Mouse (Mus musculus) adrenal gland, postnatal 4 days (tissue): ENCODE results near the gene Pdp2. TPM values are rescaled to one million over a fixed set of nuclear protein-coding genes. Genes with fewer than 3 reads are reported as not detected.
"Not testable (repeated sequence)": the region's sequence is repeated elsewhere in the genome, so short reads cannot be mapped to it uniquely, and the experiment has no call there.

Source experiments
- DNase-seq, 2 experiments: peaks; one replicate each; pipeline ENCODE4 v3.0.0; 2021 to 2022; ENCODE audit warnings: low spot score in 2 of 2, mixed read lengths in 2 of 2
- total RNA-seq, 2 experiments: library from RNA; stranded (reverse); gene quantifications; 2 replicates each; pipeline ENCODE4 v1.2.3; 2021

Pdp2 gene
- total RNA-seq, 2 experiments from 2014 or later = 17.0 to 17.6 TPM

DNA sequence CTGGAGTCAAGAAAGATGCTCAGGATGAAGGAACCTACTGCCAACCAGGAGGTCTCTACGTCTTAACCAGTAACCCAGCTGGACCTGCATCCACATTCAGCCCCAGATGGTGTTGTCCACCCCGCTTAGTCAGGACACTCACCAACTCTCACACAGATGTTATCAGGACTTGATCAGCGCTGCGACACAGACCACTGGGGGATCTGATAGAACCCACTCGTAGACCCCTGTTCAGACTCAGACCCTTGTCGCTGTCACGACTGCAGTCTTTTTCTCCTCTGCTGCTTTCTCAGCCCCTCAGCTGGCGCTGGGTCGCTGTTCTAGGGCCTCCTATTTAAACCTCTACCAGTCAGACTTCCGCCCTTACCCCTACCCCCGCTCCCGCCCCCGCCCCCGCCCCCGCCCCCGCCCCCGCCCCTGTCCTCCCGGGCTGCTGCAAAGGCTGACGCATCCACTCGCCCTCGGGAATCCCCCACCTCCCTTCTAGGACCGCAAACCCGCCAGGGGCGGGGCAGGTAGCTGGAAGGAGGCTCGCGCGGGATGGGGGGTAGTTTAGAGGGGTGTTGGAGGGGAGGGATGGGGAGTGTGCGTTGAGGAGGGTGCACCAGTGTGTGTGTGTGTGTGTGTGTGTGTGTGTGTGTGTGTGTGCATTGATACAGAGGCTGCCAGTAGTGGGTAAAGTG is 39.9 kb downstream of the Pdp2 start, which contains the start of gene Rrad:
TSS of gene Rrad (minus strand) at position 347 of the 683 bp plus-strand sequence.
- no peak for DNase-seq

DNA sequence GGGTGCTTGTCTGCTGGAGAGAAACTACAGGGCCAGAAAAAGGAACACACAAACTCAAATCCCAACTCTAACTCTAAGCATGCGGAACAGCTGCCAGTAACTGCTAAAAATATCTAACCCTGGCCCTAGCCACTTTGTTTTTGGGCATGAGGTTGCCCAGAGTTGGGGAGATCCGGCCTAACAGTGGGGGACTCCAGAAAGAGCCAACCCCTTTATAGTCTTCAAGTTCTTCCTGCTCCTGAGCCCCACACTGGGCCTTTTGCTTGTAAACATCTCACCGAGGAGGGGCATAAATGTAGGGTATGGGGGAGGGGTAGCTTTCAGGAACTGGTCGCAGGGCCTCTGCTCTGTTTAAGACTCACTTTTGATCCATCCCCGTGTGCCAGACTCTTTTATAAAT is 40.7 kb downstream of the Pdp2 start:
- DNase-seq = no peak

DNA sequence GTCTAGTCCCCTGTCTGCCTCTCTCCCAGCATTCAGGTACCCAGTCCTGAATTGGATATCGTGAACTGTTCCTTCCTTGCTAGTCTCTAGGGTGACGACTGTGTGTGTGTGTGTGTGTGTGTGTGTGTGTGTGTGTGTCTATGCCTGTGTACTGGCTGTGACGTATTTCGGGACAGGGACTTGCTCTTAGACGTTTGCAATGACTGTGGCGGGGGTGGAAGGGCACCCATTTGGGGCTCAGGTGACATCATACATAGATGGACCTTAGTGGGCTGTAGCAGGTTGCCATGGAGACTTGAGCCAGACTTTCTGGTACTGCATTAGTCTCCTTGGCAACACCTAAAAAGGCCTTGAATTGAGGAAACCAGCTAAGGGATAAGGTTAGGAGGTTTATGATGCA is 41.2 kb downstream of the Pdp2 start:
- no peak for DNase-seq

DNA sequence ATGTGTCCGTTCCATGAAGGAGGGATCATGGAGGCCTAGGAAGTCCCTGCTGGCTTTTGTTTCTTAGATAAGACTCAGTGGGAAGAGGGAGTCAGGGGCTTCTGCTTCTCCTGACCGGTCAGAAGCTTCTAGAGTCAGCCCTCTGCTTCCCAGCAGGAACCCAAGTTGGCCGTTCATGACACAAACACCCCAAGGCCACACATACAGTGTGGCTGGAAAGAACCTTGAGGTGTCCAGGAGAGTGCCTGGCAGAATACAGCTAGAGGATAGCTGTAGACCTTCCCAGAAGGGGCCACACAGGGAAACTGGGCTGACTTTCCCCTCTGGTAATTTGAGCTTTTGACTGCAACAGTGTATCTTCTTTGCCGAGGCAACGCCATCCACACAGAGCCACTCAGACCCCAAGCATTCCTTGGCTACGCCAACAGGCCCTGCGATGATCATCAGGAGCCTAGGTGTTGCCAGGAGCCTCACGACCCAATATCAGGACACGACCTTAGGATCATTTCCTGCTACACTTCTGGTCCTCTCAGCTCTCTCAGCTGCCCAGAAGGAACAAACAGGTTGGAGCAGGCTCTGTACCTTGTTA is 42.0 kb downstream of the Pdp2 start:
- DNase-seq = no peak

DNA sequence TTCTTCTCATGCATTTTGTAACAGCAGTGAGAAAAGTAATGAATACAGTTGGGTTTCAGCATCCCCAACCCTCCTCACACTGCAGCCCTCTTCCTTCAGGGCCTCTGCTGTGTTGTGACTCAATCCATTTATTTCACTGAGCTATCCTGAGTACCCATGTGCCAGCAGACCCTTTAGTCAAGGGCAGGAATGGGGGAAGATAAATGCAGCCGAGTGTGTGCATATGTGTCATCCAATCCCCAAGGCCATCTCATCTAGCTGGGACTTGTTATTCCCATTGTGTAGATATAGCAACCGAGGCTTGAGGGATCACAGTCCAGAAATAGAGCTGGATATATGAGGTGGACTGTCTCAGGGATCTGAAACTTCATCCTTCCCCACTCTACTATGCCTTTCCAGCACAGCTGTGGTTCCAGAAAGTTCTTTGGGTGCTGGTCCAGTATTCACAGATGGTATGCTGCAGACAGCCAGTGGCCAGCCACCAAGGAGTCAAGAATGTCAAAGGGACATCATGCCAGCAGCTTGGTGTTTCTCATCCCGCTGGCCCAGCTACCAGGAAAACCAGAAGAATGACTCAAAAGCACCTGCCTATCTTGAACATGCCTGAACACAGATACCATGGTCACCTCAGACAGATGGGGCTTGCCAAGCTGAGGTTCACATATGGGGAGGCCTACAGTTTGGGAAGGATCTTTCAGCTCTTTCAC is 43.9 kb downstream of the Pdp2 start:
- no peak for DNase-seq

DNA sequence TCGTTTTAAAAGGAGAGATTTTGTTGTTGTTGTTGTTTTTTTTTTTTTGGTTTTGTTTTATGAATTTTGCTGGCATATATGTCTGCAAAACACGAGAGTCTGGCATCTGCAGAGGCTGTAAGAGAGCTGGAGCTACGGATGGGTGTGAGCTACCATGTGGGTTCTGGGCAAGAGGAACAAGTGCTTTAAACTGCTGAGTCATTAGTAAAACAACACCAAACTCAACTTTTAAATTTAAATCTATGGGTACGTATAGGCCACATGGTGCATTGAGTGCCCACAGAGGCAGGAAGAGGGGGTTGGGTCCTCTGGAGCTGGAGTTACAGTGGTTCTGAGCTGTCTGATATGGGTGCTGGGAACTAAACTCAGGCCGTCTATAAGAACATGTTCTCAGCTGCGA is 46.8 kb downstream of the Pdp2 start:
- DNase-seq = no peak

DNA sequence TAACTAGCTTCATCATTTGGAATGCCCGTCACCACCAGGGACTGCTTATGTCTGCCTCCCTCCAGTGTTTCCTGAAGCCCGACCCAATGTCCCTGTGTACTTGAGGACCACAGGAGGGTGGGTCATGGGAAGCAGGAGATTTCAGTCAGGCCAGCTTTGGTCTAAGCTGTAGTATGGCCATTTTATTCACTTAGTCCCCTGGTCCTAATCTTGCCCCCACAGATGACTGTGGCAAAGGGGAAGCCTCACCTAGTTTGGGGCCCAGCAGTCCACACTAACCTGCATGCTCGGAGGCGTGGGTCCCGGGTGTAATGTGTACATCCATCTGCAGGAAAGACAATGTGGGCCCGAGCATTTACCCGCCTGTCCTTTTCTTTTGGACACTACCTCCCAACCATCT is 49.0 kb downstream of the Pdp2 start:
- no peak for DNase-seq

DNA sequence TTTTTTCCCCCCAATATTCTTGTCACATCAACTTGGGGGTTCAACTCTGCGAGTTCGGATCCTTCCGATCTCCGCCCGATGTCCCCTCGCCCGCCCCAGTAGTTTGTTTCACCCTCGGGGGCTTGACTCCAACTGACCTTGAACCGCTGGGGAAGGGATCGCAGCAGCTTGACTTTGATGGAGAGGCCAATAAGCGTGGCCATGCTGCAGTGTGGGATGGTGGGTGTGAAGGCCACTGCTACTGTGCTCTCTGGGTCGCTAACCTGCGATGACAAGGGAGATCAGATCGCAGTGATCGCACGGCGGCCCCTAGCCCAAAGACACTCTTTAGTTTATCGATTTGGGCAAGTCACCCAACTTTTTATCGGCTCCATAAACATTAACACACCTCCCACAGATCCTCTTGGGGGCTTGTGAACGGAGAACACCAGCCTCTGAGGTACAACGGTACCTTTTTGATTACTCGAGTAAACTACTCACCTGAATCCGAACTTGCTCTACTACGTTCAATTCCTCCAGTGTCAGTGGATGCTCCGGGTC is 49.6 kb downstream of the Pdp2 start:
- peak in 1 of 2 experiments; percentile 2 for DNase-seq

DNA sequence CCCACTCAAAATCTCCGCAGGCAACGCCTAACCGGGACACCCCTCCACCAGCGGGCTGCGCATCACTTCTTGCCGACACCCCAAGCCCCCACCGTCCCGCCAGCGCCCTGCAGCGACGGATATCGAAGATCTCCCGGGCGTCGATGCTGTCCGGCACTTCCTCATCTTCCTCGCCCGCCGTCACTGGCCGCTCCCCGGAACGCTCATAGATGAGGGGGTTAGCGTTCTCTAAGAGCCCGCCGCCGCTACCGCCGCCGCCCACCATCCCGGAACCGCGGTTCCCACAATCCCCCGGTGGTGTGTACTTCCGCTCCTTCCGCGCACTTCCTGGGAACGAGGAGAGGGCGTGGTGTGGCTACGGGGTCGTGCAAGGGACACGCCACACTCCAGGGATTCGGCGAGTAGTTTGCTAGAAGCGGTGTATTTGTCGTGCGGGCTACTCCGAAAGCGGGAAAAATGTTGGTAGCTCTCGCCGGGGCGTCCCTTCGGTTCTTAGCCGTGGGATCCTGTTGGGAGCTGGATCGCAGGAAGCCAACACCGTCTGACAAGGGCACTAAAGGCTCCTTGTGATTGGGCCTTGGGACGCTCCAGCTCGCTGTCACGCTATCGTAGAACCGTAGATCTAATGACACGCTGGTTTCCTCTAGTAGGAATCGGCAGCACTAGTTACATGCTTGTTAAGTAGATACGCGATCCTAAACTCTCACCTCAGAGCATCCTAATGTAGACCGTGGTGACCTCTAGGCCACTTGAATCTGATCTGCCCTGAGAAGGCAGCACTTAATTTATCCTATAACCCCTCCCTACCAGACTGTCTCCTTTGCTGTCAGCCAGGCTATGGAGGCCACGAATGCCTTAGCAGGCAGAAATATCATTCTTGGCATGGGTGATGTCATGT is 50.4 kb downstream of the Pdp2 start, which contains the start of gene Ciao2b:
TSS of gene Ciao2b (minus strand) at position 540 of the 898 bp plus-strand sequence.
- DNase-seq = peak; percentile 67 to 76

DNA sequence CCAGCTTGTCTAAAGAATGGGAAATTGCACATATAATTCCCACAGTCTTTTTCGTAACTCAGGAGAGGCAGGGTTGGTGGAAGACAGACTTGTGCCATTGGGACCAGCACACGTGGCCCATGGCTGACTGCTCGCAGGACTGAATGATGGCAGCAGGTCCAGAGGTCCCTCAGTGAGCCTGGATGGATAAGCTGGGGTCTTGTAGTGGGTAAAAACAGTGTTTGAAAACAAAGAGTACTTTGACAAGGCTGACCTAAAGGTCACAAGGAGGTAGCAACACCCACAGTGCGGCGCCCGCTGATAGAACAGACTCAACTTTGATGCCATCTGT is 51.0 kb downstream of the Pdp2 start:
- no peak for DNase-seq

DNA sequence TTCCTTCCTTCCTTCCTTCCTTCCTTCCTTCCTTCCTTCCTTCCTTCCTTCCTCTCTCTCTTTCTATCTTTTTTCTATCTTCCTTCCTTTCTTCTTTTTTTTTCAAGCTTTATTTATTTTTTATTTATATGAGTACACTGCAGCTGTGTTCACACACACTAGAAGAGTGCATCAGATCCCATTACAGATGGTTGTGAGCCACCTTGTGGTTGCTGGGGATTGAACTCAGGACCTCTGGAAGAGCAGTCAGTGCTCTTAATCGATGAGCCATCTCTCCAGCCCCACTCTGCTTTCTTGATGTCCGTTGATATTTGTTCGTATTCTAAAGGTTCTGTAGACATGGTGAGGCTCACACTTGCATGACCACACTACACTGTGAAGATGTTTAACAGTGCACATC is 52.9 kb downstream of the Pdp2 start:
- not testable (repeated sequence) for DNase-seq

Other genes with a start within 250 kb of the Pdp2 start
- 10 to 100 TPM; 26.9 to 29.6 TPM for gene Cmtm4, start 195.6 kb upstream of the Pdp2 start, total RNA-seq
- gene Dync1li2, start 148.4 kb upstream of the Pdp2 start, total RNA-seq = 100 to 1,000 TPM; 134 to 162 TPM
- gene Terb1, start 81.5 kb upstream of the Pdp2 start, total RNA-seq = under 1 TPM; 0.11 to 0.39 TPM
- 10 to 100 TPM; 39.6 to 48.0 TPM for gene Nae1, start 56.8 kb upstream of the Pdp2 start, total RNA-seq
- 1 to 10 TPM; 1.7 to 2.0 TPM for gene Car7, start 56.8 kb upstream of the Pdp2 start, total RNA-seq
- 10 to 100 TPM in 1 of 2 experiments, 1 to 10 TPM in 1; 2.1 to 83.8 TPM for gene Cdh16, start 32.9 kb downstream of the Pdp2 start, total RNA-seq
- gene Rrad, start 39.9 kb downstream of the Pdp2 start, total RNA-seq = 1 to 10 TPM; 6.0 to 6.7 TPM
- 10 to 100 TPM; 32.4 to 36.2 TPM for gene Ciao2b, start 50.5 kb downstream of the Pdp2 start, total RNA-seq
- gene Ces2a, start 142.6 kb downstream of the Pdp2 start, total RNA-seq = 10 to 100 TPM in 1 of 2 experiments, under 1 TPM in 1; 0.25 to 15.5 TPM
- 1 to 10 TPM; 2.8 to 8.4 TPM for gene Ces2b, start 240.1 kb downstream of the Pdp2 start, total RNA-seq